Mouse (Mus musculus): Measurements from ENCODE around the gene D630023F18Rik.

The D630023F18Rik gene

GRCm38 (mm10) chr1:65122574-65123372 lies at the start of gene D630023F18Rik:
Gene D630023F18Rik (minus strand): TSS chr1:65123214.
- in situ Hi-C loops (cut with MboI, MseI), result no loop called here

DNA sequence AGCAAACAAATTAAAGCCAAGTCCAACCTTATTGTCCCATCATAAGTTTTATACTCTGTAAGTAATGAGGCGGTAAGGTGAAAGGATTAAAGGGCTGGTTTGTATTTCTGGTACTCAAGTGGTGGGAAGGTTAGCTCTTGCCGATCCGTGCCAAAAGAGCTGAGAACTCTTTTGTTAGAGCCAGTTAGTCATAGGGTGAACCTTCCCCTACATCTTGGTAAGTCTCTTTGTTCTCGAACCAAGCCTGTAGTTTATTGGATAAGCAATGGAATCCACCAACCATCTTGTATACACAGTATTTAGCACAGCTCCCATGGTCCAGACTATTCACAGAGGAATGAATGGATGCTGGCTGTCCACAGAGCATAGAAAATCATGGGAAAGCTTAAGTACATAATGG lies 48.6 kb upstream of the D630023F18Rik start:
- in situ Hi-C loops (cut with MboI, MseI), result loop anchor here in 1 of 2 experiments (10.0 kb wide), 1 partner anchor 477 kb away; the partner anchor contains the start of gene Ccnyl1

- in situ Hi-C loops (cut with MboI, MseI), result loop anchor here in 1 of 2 experiments (10.0 kb wide), 1 partner anchor 475 kb away; the partner anchor contains the start of gene Ccnyl1
Observed at GRCm38 (mm10) chr1:65169947-65170346, 46.9 kb upstream of the D630023F18Rik start.

DNA sequence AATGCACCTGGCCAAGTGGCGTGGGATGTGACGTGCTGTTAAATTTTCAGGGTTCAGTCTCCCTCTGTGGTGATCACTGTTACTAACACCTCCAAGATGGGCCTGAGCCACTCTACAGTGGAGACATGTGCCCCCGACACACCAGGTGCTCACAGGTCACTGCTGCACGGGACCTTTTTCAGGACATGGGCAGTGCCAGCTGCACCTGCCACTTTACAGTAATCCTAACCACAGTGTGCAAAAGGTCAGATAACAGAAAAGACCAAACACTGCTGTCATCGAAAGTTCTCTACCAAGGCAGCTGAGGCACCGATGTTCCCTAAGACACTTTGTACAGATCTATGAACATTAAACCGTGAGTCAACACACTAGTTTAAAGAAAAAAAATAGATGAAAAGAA lies 46.5 kb upstream of the D630023F18Rik start:
- in situ Hi-C loops (cut with MboI, MseI), result no loop called here

DNA sequence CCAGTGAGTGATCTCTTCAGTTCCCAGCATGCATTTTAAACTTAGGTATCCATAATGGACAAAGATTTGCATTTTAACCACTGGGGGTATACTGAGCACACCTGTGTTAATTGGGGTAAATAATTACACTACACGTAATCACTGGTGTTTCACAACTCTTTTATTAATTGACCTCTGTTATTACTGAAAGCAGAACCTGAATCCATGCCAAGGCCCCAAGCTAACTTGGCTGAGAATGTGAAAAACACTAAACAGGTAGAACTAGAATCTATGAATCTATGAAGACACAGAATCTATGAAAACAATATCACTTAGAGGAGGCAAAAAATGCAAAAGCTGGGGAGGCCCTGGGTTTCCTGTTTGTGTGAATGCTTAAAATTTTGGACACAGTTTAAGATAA lies 44.5 kb upstream of the D630023F18Rik start:
- in situ Hi-C loops (cut with MboI, MseI), result no loop called here

DNA sequence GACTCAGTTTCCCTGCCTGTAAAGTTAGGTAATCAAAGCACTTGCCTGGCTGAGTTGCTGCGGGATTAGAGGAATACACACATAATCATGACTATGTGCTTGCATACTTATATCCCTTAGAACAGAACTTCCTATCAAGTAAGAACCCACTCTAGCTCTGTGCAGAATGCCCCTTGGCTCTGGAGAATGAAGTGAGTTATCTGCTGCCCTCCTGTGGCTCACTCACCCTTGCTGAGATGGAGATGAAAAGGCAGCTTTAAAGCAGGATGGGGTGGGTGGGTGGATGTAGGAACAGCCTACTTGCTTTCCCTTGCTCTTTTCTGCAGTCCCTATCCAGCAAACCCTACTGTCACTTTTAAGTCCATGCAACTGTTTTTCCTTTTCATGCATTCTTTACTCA lies 39.2 kb upstream of the D630023F18Rik start:
- in situ Hi-C loops (cut with MboI, MseI), result no loop called here

GRCm38 (mm10) chr1:65156111-65156510 lies 33.1 kb upstream of the D630023F18Rik start:
- in situ Hi-C loops (cut with MboI, MseI), result no loop called here

GRCm38 (mm10) chr1:65154814-65155213 lies 31.8 kb upstream of the D630023F18Rik start:
- in situ Hi-C loops (cut with MboI, MseI), result no loop called here

GRCm38 (mm10) chr1:65147971-65148370 lies 25.0 kb upstream of the D630023F18Rik start:
- in situ Hi-C loops (cut with MboI, MseI), result no loop called here

- in situ Hi-C loops (cut with MboI, MseI), result no loop called here
Observed at GRCm38 (mm10) chr1:65147326-65147725, 24.3 kb upstream of the D630023F18Rik start.

GRCm38 (mm10) chr1:65146601-65147000 lies 23.6 kb upstream of the D630023F18Rik start:
- in situ Hi-C loops (cut with MboI, MseI), result no loop called here

- in situ Hi-C loops (cut with MboI, MseI), result no loop called here
Observed at GRCm38 (mm10) chr1:65144783-65145182, 21.8 kb upstream of the D630023F18Rik start.

DNA sequence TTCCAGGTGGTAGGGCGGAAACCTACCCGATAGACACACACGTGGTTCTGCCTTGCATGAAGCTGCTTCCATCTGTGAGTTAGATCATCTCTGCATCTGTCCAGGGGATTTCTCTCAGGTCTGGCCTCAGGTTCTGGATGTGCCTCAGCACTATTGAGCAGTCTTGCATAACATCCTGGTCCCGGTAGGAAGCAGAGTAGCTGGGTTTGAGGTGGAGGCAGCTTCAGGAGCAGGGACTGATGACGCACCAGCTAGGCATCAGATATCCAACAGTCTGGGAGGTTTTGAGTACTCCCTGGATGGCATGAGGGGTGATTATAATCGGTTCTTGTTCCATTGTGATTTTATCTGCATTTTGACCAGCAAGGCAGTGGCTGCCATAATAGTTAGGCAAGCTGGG lies 14.5 kb upstream of the D630023F18Rik start:
- in situ Hi-C loops (cut with MboI, MseI), result no loop called here

DNA sequence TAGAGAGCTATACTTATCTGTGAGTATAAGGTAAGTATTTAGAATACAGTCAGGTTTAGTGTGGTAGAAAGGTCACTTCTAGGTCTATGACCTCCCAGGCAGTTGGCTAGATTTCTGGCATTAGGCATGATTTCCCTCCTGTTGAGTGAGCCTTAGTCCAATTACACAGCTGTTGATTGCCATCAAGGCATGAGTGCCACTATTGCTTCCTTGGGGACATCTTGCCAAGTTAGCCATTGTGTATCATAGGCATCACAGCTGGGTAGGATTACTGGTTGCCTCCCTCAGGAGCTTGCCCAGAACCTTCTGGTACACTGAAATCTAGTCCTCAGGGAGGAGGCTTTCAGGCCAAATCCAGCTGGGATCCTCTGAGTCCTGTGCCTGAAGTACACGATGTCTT lies 9.8 kb upstream of the D630023F18Rik start:
- in situ Hi-C loops (cut with MboI, MseI), result no loop called here

DNA sequence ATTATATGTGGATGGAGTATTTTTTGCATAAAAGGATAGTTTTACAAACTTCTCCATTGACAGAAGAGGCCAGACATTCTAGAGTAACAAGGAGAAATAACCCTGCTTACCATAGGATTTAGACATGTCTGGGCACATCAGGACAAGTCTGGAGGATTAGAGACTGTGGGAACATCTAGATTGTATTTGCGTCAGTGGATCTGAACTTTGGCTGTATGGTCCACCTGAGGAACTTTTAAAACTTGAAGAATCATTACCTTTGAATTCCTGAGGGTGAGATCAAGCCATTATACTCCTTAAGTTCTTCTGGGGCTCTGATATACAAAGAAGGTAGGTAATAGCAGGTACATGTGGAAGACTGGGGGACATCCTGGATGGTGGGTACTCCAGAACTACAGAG lies 8.7 kb upstream of the D630023F18Rik start:
- in situ Hi-C loops (cut with MboI, MseI), result no loop called here

DNA sequence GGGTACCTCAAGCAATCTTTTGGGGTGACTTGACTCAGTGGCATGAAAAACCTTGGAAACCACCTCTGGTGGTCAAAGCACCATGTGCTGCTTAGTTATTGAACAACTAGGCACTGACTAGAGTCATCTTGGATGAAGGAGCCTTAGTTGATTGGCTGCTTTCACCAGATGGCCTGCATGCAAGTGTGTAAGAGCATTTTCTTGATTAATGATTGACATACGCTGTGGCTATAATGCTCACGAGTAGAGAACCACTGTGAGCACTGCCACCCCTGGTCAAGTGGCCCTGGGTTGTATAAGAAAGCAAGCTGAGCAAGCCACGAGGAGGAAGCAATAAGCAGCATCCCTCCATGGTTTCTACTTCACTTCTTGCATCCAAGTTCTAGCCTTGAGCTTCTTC lies 7.2 kb upstream of the D630023F18Rik start:
- in situ Hi-C loops (cut with MboI, MseI), result no loop called here

- in situ Hi-C loops (cut with MboI, MseI), result no loop called here
Observed at GRCm38 (mm10) chr1:65129634-65130180, 6.7 kb upstream of the D630023F18Rik start.

DNA sequence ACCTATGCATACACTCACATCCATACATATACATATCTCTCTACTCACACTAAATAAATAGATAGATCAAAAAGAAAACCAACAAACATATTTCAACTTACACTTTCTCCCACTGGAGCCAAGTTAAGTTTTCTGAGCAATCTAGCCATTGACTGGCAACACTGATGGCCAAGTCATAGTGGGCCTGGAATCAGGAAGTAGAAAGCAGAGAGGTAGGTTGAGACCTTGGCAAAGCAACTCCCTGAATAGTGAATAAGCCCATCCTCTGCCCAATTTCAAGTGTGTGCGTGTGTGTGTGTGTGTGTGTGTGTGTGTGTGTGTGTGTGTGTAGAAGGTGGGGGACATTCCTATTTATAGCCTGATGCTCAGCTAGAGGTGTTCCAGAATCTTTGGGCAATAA lies 3.6 kb downstream of the D630023F18Rik start, which contains the start of gene Gm28845:
Gene Gm28845 (minus strand): TSS at position 121 of the 400 bp plus-strand sequence.
- in situ Hi-C loops (cut with MboI, MseI), result no loop called here

DNA sequence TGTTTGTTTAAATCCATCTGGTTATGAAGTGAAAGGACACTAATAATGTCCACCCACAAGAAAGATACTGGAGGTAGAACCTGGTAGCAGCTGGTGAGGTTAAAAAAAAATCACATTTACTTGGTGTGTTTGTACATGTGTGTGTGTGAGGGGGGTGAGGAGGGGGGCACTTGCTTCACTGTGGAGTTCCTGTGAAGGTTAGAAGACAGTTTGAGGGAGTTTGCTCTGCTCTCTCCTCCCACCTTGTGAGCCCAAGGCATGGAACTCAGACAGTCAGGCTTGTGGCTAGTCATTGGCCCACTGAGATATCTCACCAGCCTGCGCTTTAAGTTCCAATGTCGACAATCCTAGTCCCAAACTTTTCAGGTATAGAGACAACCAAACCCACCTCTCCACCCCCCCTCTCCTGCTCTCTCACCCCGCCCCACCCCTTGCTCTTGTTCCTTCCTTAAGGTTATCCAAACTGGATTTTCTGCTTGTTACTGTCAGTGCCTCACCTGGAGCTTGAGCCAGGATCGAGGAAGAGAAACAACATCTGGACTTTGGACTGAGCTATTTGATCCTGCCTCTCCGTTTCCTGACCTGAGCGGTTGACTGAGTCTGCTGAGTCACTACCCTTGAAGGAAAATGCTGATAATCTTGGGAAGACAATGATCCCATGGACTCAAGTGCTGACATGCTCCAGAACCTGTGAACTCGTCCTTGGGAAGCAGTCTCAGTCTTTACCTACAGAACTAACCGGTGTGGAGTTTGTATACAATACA lies 4.7 kb downstream of the D630023F18Rik start:
- in situ Hi-C loops (cut with MboI, MseI), result no loop called here

DNA sequence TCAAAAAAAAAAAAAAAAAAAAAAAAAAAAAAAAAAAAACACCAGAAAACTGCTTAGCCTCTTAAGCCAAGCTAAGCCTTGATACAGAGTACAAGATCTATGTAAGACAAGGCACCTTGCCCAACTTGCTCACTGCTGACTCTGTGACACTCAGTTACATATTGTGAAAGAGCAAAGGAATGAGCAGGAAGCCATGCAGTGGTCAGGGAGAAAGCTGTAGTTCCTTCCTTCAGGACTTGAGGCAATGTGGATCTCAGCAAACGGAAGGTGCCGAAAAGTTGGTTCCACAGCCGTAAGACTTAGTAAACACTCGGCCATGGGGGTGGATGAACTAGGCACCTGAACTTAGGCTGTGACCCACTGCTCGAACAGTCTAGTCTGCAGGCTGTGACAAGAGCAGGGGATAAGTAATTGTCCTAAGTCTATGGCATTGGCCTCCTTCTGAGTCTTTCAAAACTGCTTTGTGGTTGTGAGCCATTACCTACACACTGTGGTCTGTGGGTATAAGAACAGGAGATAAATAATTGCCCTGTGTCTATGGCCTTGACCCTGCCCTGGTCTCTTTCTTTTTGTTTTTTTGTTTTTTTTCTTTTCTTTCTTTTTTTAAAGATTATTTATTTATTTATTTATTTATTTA lies 9.4 kb downstream of the D630023F18Rik start:
- in situ Hi-C loops (cut with MboI, MseI), result no loop called here

DNA sequence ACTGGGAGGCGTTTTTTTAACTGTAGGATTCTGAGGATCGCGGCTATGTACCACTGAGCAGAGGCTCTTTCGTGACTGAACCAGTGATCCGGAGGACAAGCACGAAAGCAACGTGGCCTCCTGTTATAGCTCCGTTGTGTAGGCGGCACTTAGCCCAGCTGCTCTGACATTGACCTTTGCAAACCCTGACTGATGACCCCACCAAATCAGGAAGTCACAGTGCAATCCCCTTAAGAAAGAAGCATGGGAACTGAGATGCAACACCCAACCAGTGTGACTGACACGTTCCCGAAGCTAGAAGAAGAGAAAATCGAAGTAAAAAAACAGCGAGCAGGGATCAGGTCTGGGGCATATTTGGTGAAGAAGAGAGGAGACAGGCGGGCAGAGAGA lies 10.2 kb downstream of the D630023F18Rik start:
- in situ Hi-C loops (cut with MboI, MseI), result no loop called here
